12 mouse cellular contexts compared by ENCODE assay signal in the genomic region with DNA sequence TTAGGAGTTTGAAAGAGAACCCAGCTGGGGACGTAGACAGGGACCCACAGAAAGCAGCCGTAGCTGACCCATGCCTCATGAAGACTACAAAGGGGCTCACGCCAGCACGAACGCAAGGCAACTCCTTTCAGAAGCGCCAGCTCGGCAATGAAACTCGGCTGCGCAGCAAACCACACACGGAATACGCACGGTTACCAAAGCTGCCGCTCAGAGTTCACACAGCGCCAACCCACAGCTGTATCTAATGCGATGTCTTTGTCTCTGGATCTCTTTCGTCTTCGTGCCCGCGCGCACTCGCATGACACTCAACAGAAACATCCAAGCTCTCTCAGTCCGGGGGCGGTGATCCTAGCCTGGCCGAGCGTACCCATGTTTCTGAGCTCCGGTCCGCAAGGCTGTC. TPM values are rescaled to one million over a fixed set of nuclear protein-coding genes. Genes with fewer than 3 reads are reported as not detected.
DNase-seq lines count a peak whose midpoint lies in the region; ATAC-seq lines count a peak whose summit lies in the region.
"Had no signal": no experiment of that assay in that cellular context is flagged by ENCODE, and none has a peak within 500 bp of the region (broad histone marks: within the 10 kb centered on the region; RNA-seq: fewer than 3 reads in every experiment).

No protein-coding gene starts in this region.

- DNase-seq in adrenal gland, postnatal 10 days: peak; percentile 4
- DNase-seq in adrenal gland, postnatal 25 days: no peak
- peak; percentile 25 for DNase-seq in right cerebral cortex, postnatal 4 days
- no peak for DNase-seq in right cerebral cortex, postnatal 14 days
- peak; percentile 52 for DNase-seq in limb, embryonic 11.5 days (ENCODE audit: low spot score)
- peak; percentile 12 for DNase-seq in splenic B cell, adult 2 months (ENCODE audit: low read depth, low spot score)
- no peak for DNase-seq in ovary, postnatal 36 days (ENCODE audit: low spot score)
- no peak for DNase-seq in right cerebral cortex, adult 2 months (ENCODE audit: low spot score in 2 of 2)

- H3K27ac ChIP-seq in limb, embryonic 11.5 days (replicated peaks; ENCODE audit: low read depth, low read length): no peak overlapping the region
- H3K27ac ChIP-seq: heart, embryonic 15.5 days; stomach, embryonic 15.5 days had no signal

- H3K27me3 ChIP-seq in limb, embryonic 11.5 days (ENCODE audit: control insufficient read depth, insufficient read depth, low read length): peaks cover 89% of the 10 kb centered on the region
- no peaks in the 10 kb centered on the region; the same call in 1 of the 2 replicates for H3K27me3 ChIP-seq in splenic B cell, adult 2 months (ENCODE audit: control insufficient read depth, insufficient read depth, low read length, poor library complexity, severe bottlenecking)

- no peak for ATAC-seq in limb, embryonic 11.5 days (ENCODE audit: insufficient number of reproducible peaks, low FRiP score, low TSS enrichment, low read depth)

- H3K36me3 ChIP-seq in limb, embryonic 11.5 days (ENCODE audit: control insufficient read depth, insufficient read depth, low read length): no peaks in the 10 kb centered on the region
- no peaks in the 10 kb centered on the region for H3K36me3 ChIP-seq in splenic B cell, adult 2 months (ENCODE audit: control insufficient read depth, insufficient read depth, low read length, poor library complexity, severe bottlenecking)
- H3K36me3 ChIP-seq: heart, embryonic 15.5 days; stomach, embryonic 15.5 days had no signal

- no peaks in the 10 kb centered on the region for H3K9me3 ChIP-seq in limb, embryonic 11.5 days (ENCODE audit: control insufficient read depth, low read length)
- H3K9me3 ChIP-seq: heart, embryonic 15.5 days; stomach, embryonic 15.5 days had no signal

- H3K4me2 ChIP-seq in limb, embryonic 11.5 days (ENCODE audit: low read depth, severe bottlenecking): no peak overlapping the region
- H3K4me2 ChIP-seq: stomach, embryonic 15.5 days had no signal

- no peak overlapping the region for H3K4me3 ChIP-seq in limb, embryonic 11.5 days (ENCODE audit: low read depth, low read length)
- H3K4me3 ChIP-seq: stomach, embryonic 15.5 days had no signal

- peaks cover 5% of the 10 kb centered on the region; the same call in 1 of the 2 replicates for H3K4me1 ChIP-seq in limb, embryonic 11.5 days (ENCODE audit: control insufficient read depth, insufficient read depth, low read length)

- 1% methylated on average over 27 of the region's 27 CpGs for WGBS in limb, embryonic 11.5 days

- H3K9ac ChIP-seq in limb, embryonic 11.5 days (ENCODE audit: low read length): no peak overlapping the region
- H3K9ac ChIP-seq: heart, embryonic 15.5 days; stomach, embryonic 15.5 days had no signal

RNA-seq across cellular contexts. Expression of a gene that starts 0.9 kb away (rescaled TPM):
- total RNA-seq in adrenal gland, postnatal 10 days (2021): not detected
- total RNA-seq in adrenal gland, postnatal 25 days (2021): not detected in 2 replicates
- not detected in 2 replicates for polyA plus RNA-seq in limb, embryonic 11.5 days (2014; fragmentation: Nextera tagmentation; extraction: Ambion mirVana)
- total RNA-seq: adrenal gland, adult 18-20 months; common myeloid progenitor, adult 5-6 weeks had no signal
- polyA plus RNA-seq: heart, embryonic 15.5 days; stomach, embryonic 15.5 days had no signal

RNA-seq across cellular contexts. Expression of a gene that starts 15.0 kb away (rescaled TPM):
- total RNA-seq in adrenal gland, postnatal 10 days (2021): 10 to 100 TPM; 10.7 to 12.7 TPM
- total RNA-seq in adrenal gland, postnatal 25 days (2021): 9.9 and 14.8 TPM in 2 replicates
- 16.4 and 20.6 TPM in 2 replicates for polyA plus RNA-seq in limb, embryonic 11.5 days (2014; fragmentation: Nextera tagmentation; extraction: Ambion mirVana)

RNA-seq across cellular contexts. Expression of a gene that starts 55.5 kb away (rescaled TPM):
- total RNA-seq in adrenal gland, postnatal 10 days (2021): 10 to 100 TPM; 14.4 to 17.2 TPM
- 15.8 and 19.0 TPM in 2 replicates for total RNA-seq in adrenal gland, postnatal 25 days (2021)
- 4.1 and 4.6 TPM in 2 replicates for polyA plus RNA-seq in limb, embryonic 11.5 days (2014; fragmentation: Nextera tagmentation; extraction: Ambion mirVana)

Comparison
In these comparisons a context has a peak if more than half of its experiments do, and no peak if none do; other contexts are left out.
1. DNase-seq: peak in adrenal gland, postnatal 10 days (single experiment), right cerebral cortex, postnatal 4 days (single experiment), limb, embryonic 11.5 days (single experiment) and splenic B cell, adult 2 months (single experiment); none in adrenal gland, postnatal 25 days (single experiment), right cerebral cortex, postnatal 14 days (single experiment), ovary, postnatal 36 days (single experiment) and right cerebral cortex, adult 2 months (0 of 2).